Mouse (Mus musculus): ENCODE results near the gene Clint1.

- no peak for TF ChIP-seq CTCF (IDR thresholded peaks at IDR 0.05; ENCODE audit: low read depth)
- no peak for TF ChIP-seq EP300 (IDR thresholded peaks at IDR 0.05; ENCODE audit: low read depth)
These were observed 24.2 kb downstream of the Clint1 start for GRCm38 (mm10) chr11:45876036-45876435.

All from heart, postnatal 0 days (tissue).